Mouse (Mus musculus) hindbrain, embryonic 11.5 days (tissue): ENCODE data around the gene Nsun2. TPM values are rescaled to one million over a fixed set of nuclear protein-coding genes. Genes with fewer than 3 reads are reported as not detected.
A peak's percentile ranks its signal among the peaks of the same experiment; 100 is the strongest.

Source experiments
- ATAC-seq: fragments of 200-750 bp; cut with Nextera tagmentation; 2 replicates; pipeline ENCODE4 v1.8.0; 2017; ENCODE audit warnings: mild to moderate bottlenecking, moderate TSS enrichment, moderate library complexity; ENCODE audit not compliant: low FRiP score
- DNase-seq: peaks from one replicate; pipeline ENCODE4 v3.0.0-alpha.2; 2015; ENCODE audit warnings: low spot score
- H3K27ac ChIP-seq: fragments of 300-500 bp; sonication (generic); 2 replicates; pipeline ENCODE4 v1.5.1; 2014; ENCODE audit warnings: mild to moderate bottlenecking, low read depth, low read length
- H3K27me3 ChIP-seq: fragments of 300-500 bp; sonication (generic); 2 replicates; pipeline ENCODE4 v1.6.1; 2014; ENCODE audit warnings: mild to moderate bottlenecking, low read length, moderate library complexity, mixed read lengths; ENCODE audit not compliant: control insufficient read depth, insufficient read depth
- H3K36me3 ChIP-seq: fragments of 300-500 bp; sonication (generic); 2 replicates; pipeline ENCODE4 v1.6.1; 2014; ENCODE audit warnings: mild to moderate bottlenecking, low read length, moderate library complexity, mixed read lengths; ENCODE audit not compliant: control insufficient read depth, insufficient read depth
- H3K4me1 ChIP-seq: fragments of 300-500 bp; sonication (generic); replicated peaks from 2 replicates; pipeline ENCODE4 v1.6.1; 2014; ENCODE audit warnings: low read length, mixed read lengths; ENCODE audit not compliant: control insufficient read depth, insufficient read depth
- H3K4me2 ChIP-seq: fragments of 300-500 bp; sonication (generic); replicated peaks from 2 replicates; pipeline ENCODE4 v1.6.1; 2014; ENCODE audit warnings: mild to moderate bottlenecking, low read depth, low read length
- H3K4me3 ChIP-seq: fragments of 300-500 bp; sonication (generic); 2 replicates; pipeline ENCODE4 v1.5.1; 2014; ENCODE audit warnings: low read depth, low read length
- H3K9ac ChIP-seq: fragments of 300-500 bp; sonication (generic); 2 replicates; pipeline ENCODE4 v1.6.1; 2014; ENCODE audit warnings: low read depth, low read length
- H3K9me3 ChIP-seq: fragments of 300-500 bp; sonication (generic); 2 replicates; pipeline ENCODE4 v1.6.1; 2016; ENCODE audit warnings: low read length; ENCODE audit not compliant: control insufficient read depth
- WGBS: fragments of 180-500 bp; shearing (Covaris S2); extraction: QIAGEN DNeasy Blood & Tissue Kit; methylation state at CpG from one replicate; pipeline ENCODE4 v1.1.7; 2014; 5-methylcytosine and 5-hydroxymethylcytosine counted together
- polyA plus RNA-seq: library from polyadenylated mRNA; unstranded; fragments of >200 nt; fragmentation: Nextera tagmentation; extraction: Ambion mirVana; gene quantifications from 2 replicates; pipeline ENCODE4 v1.2.1, GENCODE M21; 2014

Nsun2 gene
- polyA plus RNA-seq, 1 experiment from 2014 or later: 114 TPM

DNA sequence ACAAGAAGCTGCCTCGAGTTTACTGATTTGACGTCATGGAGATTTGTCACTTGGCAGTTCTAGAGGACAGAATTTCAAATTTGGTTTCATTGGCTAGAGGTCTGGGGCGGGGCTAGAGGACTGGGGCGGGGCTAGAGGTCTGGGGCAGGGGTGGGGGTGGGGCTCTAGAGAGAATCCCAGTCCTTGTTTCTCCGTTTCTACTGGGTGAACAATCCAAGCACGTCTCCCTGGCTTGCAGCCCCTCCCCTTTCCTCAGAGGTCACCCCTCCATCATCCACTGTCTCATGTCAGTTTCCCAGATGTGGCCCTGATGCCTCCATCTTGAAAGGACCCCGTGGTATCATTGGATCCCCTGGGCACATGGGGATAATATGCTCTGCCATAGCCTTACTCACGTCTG, 21.5 kb downstream of the Nsun2 start:
- DNase-seq (no peak), ATAC-seq (no peak)
- Histone ChIP-seq H3K36me3 (no peaks in the 10 kb centered on the region), H3K27ac (no peak overlapping the region), H3K4me1 (no peaks in the 10 kb centered on the region), H3K9me3 (no peaks in the 10 kb centered on the region), H3K4me2 (no peak overlapping the region), H3K27me3 (no peaks in the 10 kb centered on the region), H3K9ac (no peak overlapping the region), H3K4me3 (no peak overlapping the region)
- WGBS: 26% methylated on average over 8 of the region's 8 CpGs

DNA sequence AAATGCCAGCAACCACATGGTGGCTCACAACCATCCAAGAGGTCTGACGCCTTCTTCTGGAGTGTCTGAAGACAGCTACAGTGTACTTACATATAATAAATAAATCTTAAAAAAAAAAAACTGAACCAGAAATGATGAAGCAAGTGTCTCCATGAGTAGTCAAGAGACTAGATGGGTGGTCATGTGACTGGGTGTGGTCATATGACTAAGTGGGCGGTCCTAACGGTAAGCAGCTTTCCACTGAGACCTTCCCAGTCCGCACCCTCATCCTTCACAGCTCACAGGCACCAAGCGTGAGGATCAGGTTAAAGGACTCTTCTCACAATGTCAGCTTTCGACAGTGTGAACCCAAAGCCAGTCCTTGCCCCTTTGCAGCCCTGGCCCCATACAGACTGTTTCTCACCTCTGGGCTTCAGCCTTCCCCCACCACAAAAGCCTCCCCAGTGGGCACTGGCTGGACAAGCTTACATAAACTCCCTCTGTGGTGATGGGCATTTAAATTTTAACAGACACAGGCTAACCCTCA, 22.5 kb downstream of the Nsun2 start:
- no peak for ATAC-seq
- no peaks in the 10 kb centered on the region for H3K27me3 ChIP-seq
- 85% methylated on average over 6 of the region's 6 CpGs for WGBS
- H3K9ac ChIP-seq: no peak overlapping the region
- no peaks in the 10 kb centered on the region for H3K9me3 ChIP-seq
- no peaks in the 10 kb centered on the region for H3K36me3 ChIP-seq
- no peak overlapping the region for H3K27ac ChIP-seq
- H3K4me2 ChIP-seq: no peak overlapping the region
- no peaks in the 10 kb centered on the region for H3K4me1 ChIP-seq
- DNase-seq: no peak
- H3K4me3 ChIP-seq: no peak overlapping the region

DNA sequence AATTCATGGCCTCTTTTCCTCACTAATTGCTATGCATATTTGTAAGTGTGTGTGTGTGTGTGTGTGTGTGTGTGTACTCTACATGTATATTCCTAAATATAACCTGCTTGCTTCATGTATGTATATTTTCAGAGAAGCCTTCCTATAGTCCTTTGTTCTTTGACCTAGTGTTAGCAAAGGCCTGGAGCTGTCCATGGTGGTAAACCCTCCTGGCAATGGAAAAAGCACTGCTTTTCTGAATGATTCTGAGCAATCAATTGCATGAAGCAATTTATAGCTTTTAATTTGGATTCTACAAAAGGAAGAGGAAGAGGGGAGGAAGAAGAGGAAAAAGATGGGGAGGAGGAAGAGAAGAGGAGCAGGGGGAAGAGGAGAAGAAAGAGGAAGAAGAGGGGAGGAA, 23.2 kb downstream of the Nsun2 start:
- ATAC-seq: no peak
- H3K4me2 ChIP-seq: no peak overlapping the region
- DNase-seq: no peak
- no peaks in the 10 kb centered on the region for H3K27me3 ChIP-seq
- H3K9ac ChIP-seq: no peak overlapping the region
- H3K9me3 ChIP-seq: no peaks in the 10 kb centered on the region
- H3K27ac ChIP-seq: no peak overlapping the region
- H3K4me3 ChIP-seq: no peak overlapping the region
- H3K36me3 ChIP-seq: no peaks in the 10 kb centered on the region
- no peaks in the 10 kb centered on the region for H3K4me1 ChIP-seq

DNA sequence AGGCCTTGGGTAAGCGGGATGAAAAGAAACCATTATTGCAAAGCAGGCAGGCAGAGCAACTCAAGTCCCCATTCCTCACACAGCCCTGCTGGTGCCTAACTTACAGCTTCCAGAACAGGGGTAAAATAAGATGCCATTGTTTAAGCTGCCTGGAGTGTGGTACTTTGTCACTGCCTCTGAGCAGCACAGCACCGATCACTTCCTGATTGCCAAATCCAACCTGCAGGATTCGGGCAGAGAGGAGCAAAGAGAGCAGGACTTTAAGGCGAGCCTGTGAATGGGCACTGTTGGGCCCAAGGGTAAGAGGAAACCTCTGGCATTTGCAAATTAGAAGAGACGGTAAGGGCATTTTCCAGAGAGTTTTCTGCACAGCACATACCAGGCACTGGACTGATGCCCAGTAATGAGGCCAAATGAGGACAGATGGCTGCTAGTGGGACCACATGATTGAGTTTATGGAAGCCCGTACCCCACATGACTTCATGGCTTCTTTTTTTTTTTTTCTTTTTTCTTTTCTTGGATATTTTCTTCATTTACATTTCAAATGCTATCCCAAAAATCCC, 24.6 kb downstream of the Nsun2 start:
- WGBS: 83% methylated on average over 6 of the region's 6 CpGs
- no peak for ATAC-seq

DNA sequence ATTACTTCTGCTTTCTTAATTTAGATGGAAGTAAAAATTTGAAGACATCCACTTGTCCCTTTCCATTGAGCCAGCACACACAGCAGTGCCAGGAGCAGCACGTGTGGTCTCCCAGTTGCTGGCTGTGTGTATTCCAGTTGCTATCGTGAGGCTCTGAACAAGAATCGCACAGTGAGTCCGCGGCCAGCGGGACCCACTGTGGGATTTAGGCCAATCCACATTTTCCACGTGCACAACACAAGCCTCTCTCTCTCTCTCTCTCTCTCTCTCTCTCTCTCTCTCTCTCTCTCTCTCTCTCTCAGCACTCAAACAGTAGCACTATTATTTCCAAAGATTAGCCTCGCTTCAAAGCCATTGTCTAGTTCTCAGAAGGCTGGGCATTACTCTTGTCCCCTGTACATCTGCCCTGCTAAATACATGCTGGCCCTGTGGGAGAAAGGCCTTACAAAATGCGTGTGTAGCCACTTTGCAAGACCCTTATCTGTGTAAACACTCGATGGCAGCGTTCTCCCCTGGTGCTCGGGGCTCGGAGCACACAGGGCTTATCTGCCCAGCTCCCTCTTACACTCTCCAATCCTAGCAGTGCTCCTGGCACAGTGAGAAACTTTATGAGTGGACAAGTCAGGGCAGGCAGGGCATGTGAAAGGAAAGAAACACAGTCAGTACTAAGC, 25.9 kb downstream of the Nsun2 start:
- Histone ChIP-seq H3K4me1 (no peaks in the 10 kb centered on the region), H3K27me3 (no peaks in the 10 kb centered on the region), H3K9me3 (no peaks in the 10 kb centered on the region), H3K36me3 (no peaks in the 10 kb centered on the region), H3K9ac (0 out of 2 replicates have a peak overlapping the region, but pooled peaks have one; percentile 20), H3K4me2 (no peak overlapping the region), H3K27ac (0 out of 2 replicates have a peak overlapping the region, but pooled peaks have one; percentile 39), H3K4me3 (no peak overlapping the region)
- DNase-seq: no peak
- 47% methylated on average over 13 of the region's 13 CpGs for WGBS
- peak; percentile 76 for ATAC-seq

More for the DNA sequence above, 24.6 kb downstream of the Nsun2 start:
- Histone ChIP-seq H3K36me3 (no peaks in the 10 kb centered on the region), H3K4me2 (no peak overlapping the region), H3K4me3 (no peak overlapping the region), H3K9ac (no peak overlapping the region), H3K9me3 (no peaks in the 10 kb centered on the region), H3K27me3 (no peaks in the 10 kb centered on the region), H3K27ac (no peak overlapping the region), H3K4me1 (no peaks in the 10 kb centered on the region)
- DNase-seq: no peak

DNA sequence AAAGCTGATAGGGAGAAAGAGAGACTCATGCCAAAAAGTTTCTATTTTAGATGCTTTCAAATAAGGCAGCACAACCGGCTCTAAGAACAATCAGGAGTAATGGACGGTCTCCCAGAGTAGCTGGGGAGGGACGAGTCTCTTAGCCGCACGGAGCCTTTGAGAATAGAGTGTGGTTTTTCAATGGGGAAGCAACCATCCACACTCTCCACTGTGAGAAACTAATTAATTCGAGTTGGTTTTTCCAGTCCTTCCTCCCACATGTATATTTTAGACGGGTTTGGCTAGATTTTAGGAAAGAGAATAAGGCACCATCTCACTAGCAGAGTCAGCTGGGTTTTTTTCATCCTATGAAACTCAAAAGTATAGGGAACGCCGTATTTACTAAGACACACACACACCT, 28.5 kb downstream of the Nsun2 start:
- H3K36me3 ChIP-seq: no peaks in the 10 kb centered on the region
- DNase-seq (no peak), ATAC-seq (no peak)
- 83% methylated on average over 9 of the region's 9 CpGs for WGBS
- no peak overlapping the region for H3K27ac ChIP-seq
- H3K27me3 ChIP-seq: no peaks in the 10 kb centered on the region
- H3K9ac ChIP-seq: no peak overlapping the region
- no peaks in the 10 kb centered on the region for H3K4me1 ChIP-seq
- H3K4me2 ChIP-seq: no peak overlapping the region
- H3K4me3 ChIP-seq: no peak overlapping the region
- no peaks in the 10 kb centered on the region for H3K9me3 ChIP-seq

DNA sequence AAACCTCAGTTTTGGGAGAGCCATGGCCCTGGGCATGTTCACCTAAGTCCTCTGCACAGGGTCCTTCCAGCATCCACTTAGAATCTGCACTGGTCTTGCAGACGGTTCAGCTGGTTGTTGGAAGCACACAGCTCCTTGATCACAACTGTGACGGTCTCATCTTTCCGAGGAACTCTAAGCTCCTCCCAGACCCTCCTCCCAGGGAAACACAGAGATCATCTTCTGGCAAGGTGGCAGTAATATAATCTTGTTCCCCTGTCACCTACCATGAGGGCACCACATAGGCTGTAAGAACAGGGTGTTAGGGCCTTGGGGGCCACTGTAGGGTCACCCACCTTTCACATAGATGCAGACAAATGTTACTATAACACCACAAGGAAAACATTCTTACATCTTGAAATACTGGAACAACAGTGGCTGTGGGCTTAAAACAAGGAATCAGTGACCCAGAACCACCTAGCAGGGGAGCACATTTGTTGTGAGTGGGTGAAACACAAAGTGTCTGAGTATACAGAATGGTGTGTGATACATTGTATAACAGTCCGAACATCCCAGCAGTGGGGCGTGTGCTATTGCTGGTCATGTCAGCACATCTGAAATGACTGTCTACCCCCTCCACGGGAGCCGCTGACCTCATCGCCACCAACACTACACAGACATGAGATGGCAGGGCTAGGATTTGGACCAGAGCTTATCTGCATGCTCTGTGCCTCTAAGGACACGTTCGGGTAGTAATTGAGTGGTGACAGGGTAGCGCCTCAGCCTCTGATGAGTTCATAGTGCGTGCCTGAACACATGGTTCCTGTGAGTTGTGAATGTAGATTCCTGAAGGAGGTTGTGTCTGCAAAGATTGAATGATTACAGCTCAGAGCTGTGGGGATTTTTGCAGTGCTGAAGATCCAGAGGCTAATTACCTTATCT, 29.4 kb downstream of the Nsun2 start:
- Histone ChIP-seq H3K4me1 (no peaks in the 10 kb centered on the region), H3K4me3 (no peak overlapping the region), H3K4me2 (no peak overlapping the region), H3K9me3 (no peaks in the 10 kb centered on the region), H3K27me3 (no peaks in the 10 kb centered on the region), H3K9ac (no peak overlapping the region), H3K27ac (no peak overlapping the region), H3K36me3 (no peaks in the 10 kb centered on the region)
- WGBS: 71% methylated on average over 12 of the region's 12 CpGs
- DNase-seq (no peak), ATAC-seq (no peak)

DNA sequence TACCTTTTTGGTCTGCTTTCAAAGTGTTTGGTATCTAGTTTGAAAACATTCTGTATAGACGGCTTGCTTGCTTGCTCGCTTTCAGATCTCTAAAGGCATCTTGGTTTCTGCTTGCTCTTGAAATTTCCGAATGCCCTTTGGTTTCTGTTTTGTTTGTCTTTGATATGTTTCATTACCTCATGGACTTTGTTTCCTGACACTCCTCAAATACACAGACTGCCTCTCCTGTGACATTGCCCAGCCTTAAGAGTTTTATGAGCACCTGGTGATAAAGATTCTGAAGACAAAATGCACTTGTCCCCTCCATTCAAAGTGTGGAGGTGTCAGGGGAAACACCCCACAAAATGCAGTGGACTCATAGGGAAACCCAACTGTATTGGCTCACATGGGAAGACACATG, 30.4 kb downstream of the Nsun2 start:
- ATAC-seq (no peak), DNase-seq (no peak)
- no peak overlapping the region for H3K27ac ChIP-seq
- no peaks in the 10 kb centered on the region for H3K4me1 ChIP-seq
- WGBS: 86% methylated on average over 3 of the region's 3 CpGs
- no peaks in the 10 kb centered on the region for H3K27me3 ChIP-seq
- no peak overlapping the region for H3K4me2 ChIP-seq
- H3K9me3 ChIP-seq: no peaks in the 10 kb centered on the region
- H3K4me3 ChIP-seq: no peak overlapping the region
- H3K36me3 ChIP-seq: no peaks in the 10 kb centered on the region
- no peak overlapping the region for H3K9ac ChIP-seq
